Comparison of ENCODE assay signal across 9 mouse cellular contexts in genomic region chr5:53214362-53214761, GRCm38 (mm10). TPM values are rescaled to one million over a fixed set of nuclear protein-coding genes. Genes with fewer than 3 reads are reported as not detected.
DNase-seq lines count a peak whose midpoint lies in the region; ATAC-seq and TF ChIP-seq lines count a peak whose summit lies in the region.
"Had no signal": no experiment of that assay in that cellular context is flagged by ENCODE, and none has a peak within 500 bp of the region (broad histone marks: within the 10 kb centered on the region; RNA-seq: fewer than 3 reads in every experiment).

No protein-coding gene starts in this region.

- TF ChIP-seq CTCF in heart, adult 2 months (IDR thresholded peaks at IDR 0.05): no peak
- no peak for TF ChIP-seq CTCF in cortical plate, adult 2 months (IDR thresholded peaks at IDR 0.05; ENCODE audit: extremely low read depth, insufficient read depth, low read length)
- TF ChIP-seq CTCF in forebrain, postnatal 0 days (IDR thresholded peaks at IDR 0.05; ENCODE audit: low read depth): no peak

- peak overlapping the region; percentile 99 for H3K4me2 ChIP-seq in heart, embryonic 16.5 days (ENCODE audit: low read depth, low read length)
- H3K4me2 ChIP-seq in forebrain, postnatal 0 days (ENCODE audit: low read depth): peak overlapping the region; percentile 96
- H3K4me2 ChIP-seq in midbrain, embryonic 11.5 days: peak overlapping the region; percentile 99; the same call in 1 of the 2 replicates

- H3K9ac ChIP-seq in heart, embryonic 16.5 days (ENCODE audit: low read length): no peak overlapping the region
- H3K9ac ChIP-seq in heart, adult 2 months (ENCODE audit: low read depth, low read length): no peak overlapping the region
- H3K9ac ChIP-seq in forebrain, postnatal 0 days: peak overlapping the region; percentile 81
- H3K9ac ChIP-seq in midbrain, embryonic 11.5 days (ENCODE audit: low read length): no peak overlapping the region; the same call in 1 of the 2 replicates

- WGBS in heart, embryonic 16.5 days: 18% methylated on average over 5 of the region's 5 CpGs
- WGBS in heart, adult 2 months: 22% methylated on average over 5 of the region's 5 CpGs
- WGBS in forebrain, postnatal 0 days: 5% methylated on average over 5 of the region's 5 CpGs
- 8% methylated on average over 5 of the region's 5 CpGs for WGBS in midbrain, embryonic 11.5 days

- ATAC-seq in heart, embryonic 16.5 days (replicated peaks; ENCODE audit: extremely low read depth, insufficient read depth, low FRiP score): no peak
- ATAC-seq in forebrain, postnatal 0 days: peak; percentile 0; the same call in 1 of the 2 replicates
- peak; percentile 22 for ATAC-seq in midbrain, embryonic 11.5 days (ENCODE audit: low FRiP score)
- ATAC-seq in megakaryocyte progenitor cell, adult 5-6 weeks (replicated peaks; ENCODE audit: poor library complexity): no peak

- no peaks in the 10 kb centered on the region for H3K79me2 ChIP-seq in heart, adult 2 months (replicated peaks; ENCODE audit: control insufficient read depth, insufficient read depth, low read length)

- no peaks in the 10 kb centered on the region for H3K36me3 ChIP-seq in heart, embryonic 16.5 days (ENCODE audit: control insufficient read depth, insufficient read depth)
- no peaks in the 10 kb centered on the region for H3K36me3 ChIP-seq in heart, adult 2 months (ENCODE audit: control insufficient read depth, insufficient read depth, low read length)
- no peaks in the 10 kb centered on the region for H3K36me3 ChIP-seq in forebrain, postnatal 0 days (ENCODE audit: insufficient read depth)
- H3K36me3 ChIP-seq in midbrain, embryonic 11.5 days (ENCODE audit: control insufficient read depth, insufficient read depth, low read length): no peaks in the 10 kb centered on the region
- H3K36me3 ChIP-seq: G1E had no signal

- H3K4me1 ChIP-seq in heart, embryonic 16.5 days (ENCODE audit: control insufficient read depth, insufficient read depth, low read length): peaks cover 17% of the 10 kb centered on the region
- H3K4me1 ChIP-seq in heart, adult 2 months (ENCODE audit: control insufficient read depth, insufficient read depth, low read length): no peaks in the 10 kb centered on the region; the same call in 1 of the 2 replicates
- peaks cover 1% of the 10 kb centered on the region; the same call in 1 of the 2 replicates for H3K4me1 ChIP-seq in cortical plate, adult 2 months (ENCODE audit: control insufficient read depth, insufficient read depth, low read length)
- peaks cover 6% of the 10 kb centered on the region; the same call in 1 of the 2 replicates for H3K4me1 ChIP-seq in forebrain, postnatal 0 days (ENCODE audit: insufficient read depth)
- H3K4me1 ChIP-seq in midbrain, embryonic 11.5 days (ENCODE audit: control insufficient read depth, insufficient read depth, low read length): peaks cover 10% of the 10 kb centered on the region

- H3K4me3 ChIP-seq in heart, embryonic 16.5 days (ENCODE audit: low read length): peak overlapping the region; percentile 70
- H3K4me3 ChIP-seq in heart, adult 2 months: no peak overlapping the region
- peak overlapping the region; percentile 88 for H3K4me3 ChIP-seq in cortical plate, adult 2 months (ENCODE audit: insufficient read depth, low read length)
- H3K4me3 ChIP-seq in forebrain, postnatal 0 days (ENCODE audit: low read depth, low read length): peak overlapping the region; percentile 80
- H3K4me3 ChIP-seq in midbrain, embryonic 11.5 days (ENCODE audit: low read depth, low read length): peak overlapping the region; percentile 66; the same call in 1 of the 2 replicates

- no peak overlapping the region for H3K27ac ChIP-seq in heart, embryonic 16.5 days (ENCODE audit: low read length)
- no peak overlapping the region for H3K27ac ChIP-seq in heart, adult 2 months
- H3K27ac ChIP-seq in cortical plate, adult 2 months (ENCODE audit: insufficient read depth, low read length): no peak overlapping the region
- H3K27ac ChIP-seq in forebrain, postnatal 0 days (ENCODE audit: low read depth, low read length): peak overlapping the region; percentile 88
- H3K27ac ChIP-seq in midbrain, embryonic 11.5 days (ENCODE audit: low read depth, low read length): no peak overlapping the region

- H3K27me3 ChIP-seq in heart, embryonic 16.5 days (ENCODE audit: control insufficient read depth, insufficient read depth, low read length): peaks cover 26% of the 10 kb centered on the region
- H3K27me3 ChIP-seq in heart, adult 2 months (ENCODE audit: control insufficient read depth, insufficient read depth, low read length): peaks cover 8% of the 10 kb centered on the region
- no peaks in the 10 kb centered on the region for H3K27me3 ChIP-seq in forebrain, postnatal 0 days (ENCODE audit: insufficient read depth, low read length)
- peaks cover 14% of the 10 kb centered on the region for H3K27me3 ChIP-seq in midbrain, embryonic 11.5 days (ENCODE audit: control insufficient read depth, insufficient read depth, low read length)

- no peak for DNase-seq in heart, adult 2 months
- peak; percentile 34 for DNase-seq in forebrain, postnatal 0 days
- DNase-seq in midbrain, embryonic 11.5 days (ENCODE audit: low spot score, missing footprints): peak; percentile 87
- DNase-seq in urinary bladder, postnatal 10 days (ENCODE audit: low spot score): no peak
- DNase-seq in layer of hippocampus, postnatal 10 days (ENCODE audit: low spot score in 2 of 2): no peak

- no peak for TF ChIP-seq POLR2A in heart, adult 2 months (IDR thresholded peaks at IDR 0.05; ENCODE audit: insufficient read depth, low read depth, low read length)
- no peak for TF ChIP-seq POLR2A in cortical plate, adult 2 months (IDR thresholded peaks at IDR 0.05; ENCODE audit: extremely low read depth, insufficient read depth, low read length)

- no peak for TF ChIP-seq EP300 in heart, adult 2 months (IDR thresholded peaks at IDR 0.05; ENCODE audit: insufficient read depth, low read depth, low read length)

- H3K9me3 ChIP-seq in heart, embryonic 16.5 days (replicated peaks; ENCODE audit: control insufficient read depth, low read length): no peaks in the 10 kb centered on the region
- H3K9me3 ChIP-seq in forebrain, postnatal 0 days (ENCODE audit: low read length): no peaks in the 10 kb centered on the region
- no peaks in the 10 kb centered on the region for H3K9me3 ChIP-seq in midbrain, embryonic 11.5 days (ENCODE audit: control insufficient read depth, low read length)

- intact Hi-C loops in heart, adult 2 months (cut with DNase I): no loop called here

RNA-seq across cellular contexts. Expression of gene Sel1l3, which starts 0.6 kb away (rescaled TPM):
- 0.91 and 1.4 TPM in 2 replicates for polyA plus RNA-seq in heart, embryonic 16.5 days (2015; fragmentation: Nextera tagmentation; extraction: Ambion mirVana)
- total RNA-seq in heart, adult 2 months (2021): 1 to 10 TPM; 1.5 to 1.6 TPM
- polyA plus RNA-seq in heart, adult 2 months (2012; rRNA removed): 0.86 and 1.1 TPM in 2 replicates
- polyA plus RNA-seq in cortical plate, adult 2 months (2012; rRNA removed): 47.7 and 53.1 TPM in 2 replicates
- 28.7 and 28.8 TPM in 2 replicates for total RNA-seq in forebrain, postnatal 0 days (2014; rRNA removed)
- 5.7 and 6.2 TPM in 2 replicates for polyA plus RNA-seq in forebrain, postnatal 0 days (2015; fragmentation: Nextera tagmentation; extraction: Ambion mirVana)
- polyA plus RNA-seq in midbrain, embryonic 11.5 days (2014; fragmentation: Nextera tagmentation; extraction: Ambion mirVana): 1.4 and 1.8 TPM in 2 replicates
- not detected in 2 replicates for total RNA-seq in megakaryocyte progenitor cell, adult 5-6 weeks (2015)
- total RNA-seq in megakaryocyte progenitor cell, adult 5-6 weeks (2017): 0.03 TPM in 1 of 2 replicates, not detected in the other
- total RNA-seq in layer of hippocampus, postnatal 10 days (2021): 10 to 100 TPM; 43.1 to 47.0 TPM
- polyA plus RNA-seq: G1E had no signal

RNA-seq across cellular contexts. Expression of gene Smim20, which starts 52.5 kb away (rescaled TPM):
- 188 and 196 TPM in 2 replicates for polyA plus RNA-seq in heart, embryonic 16.5 days (2015; fragmentation: Nextera tagmentation; extraction: Ambion mirVana)
- total RNA-seq in heart, adult 2 months (2021): 10 to 100 TPM; 92.3 to 100.0 TPM
- 115 and 189 TPM in 2 replicates for polyA plus RNA-seq in heart, adult 2 months (2012; rRNA removed)
- 61.1 and 82.2 TPM in 2 replicates for polyA plus RNA-seq in cortical plate, adult 2 months (2012; rRNA removed)
- 45.0 and 53.1 TPM in 2 replicates for total RNA-seq in forebrain, postnatal 0 days (2014; rRNA removed)
- polyA plus RNA-seq in forebrain, postnatal 0 days (2015; fragmentation: Nextera tagmentation; extraction: Ambion mirVana): 75.2 and 82.4 TPM in 2 replicates
- polyA plus RNA-seq in midbrain, embryonic 11.5 days (2014; fragmentation: Nextera tagmentation; extraction: Ambion mirVana): 69.1 and 71.0 TPM in 2 replicates
- total RNA-seq in megakaryocyte progenitor cell, adult 5-6 weeks (2015): 62.7 and 65.7 TPM in 2 replicates
- total RNA-seq in megakaryocyte progenitor cell, adult 5-6 weeks (2017): 46.7 and 56.9 TPM in 2 replicates
- 10 to 100 TPM; 29.2 to 36.5 TPM for total RNA-seq in layer of hippocampus, postnatal 10 days (2021)

Comparison
In these comparisons a context has a peak if more than half of its experiments do, and no peak if none do; other contexts are left out.
1. ATAC-seq: peak in forebrain, postnatal 0 days (single experiment) and midbrain, embryonic 11.5 days (single experiment); none in heart, embryonic 16.5 days (single experiment) and megakaryocyte progenitor cell, adult 5-6 weeks (single experiment).
2. DNase-seq: peak in forebrain, postnatal 0 days (single experiment) and midbrain, embryonic 11.5 days (single experiment); none in heart, adult 2 months (0 of 2), urinary bladder, postnatal 10 days (single experiment) and layer of hippocampus, postnatal 10 days (0 of 2).
3. Peak in every context shown above with its lines, with median percentiles within 50 percentile points of each other: H3K4me2 ChIP-seq.